Mouse (Mus musculus) small intestine, adult 2 months (tissue): ENCODE results near the gene Vma21.

Experiments used
- CTCF ChIP-seq: fragments of 200-500 bp; IDR thresholded peaks from 2 replicates; pipeline ENCODE4 v1.5.1; 2012; ENCODE audit warnings: low read depth, mild to moderate bottlenecking, control low read depth, inconsistent platforms, low read length, moderate library complexity, mixed read lengths; ENCODE audit not compliant: insufficient replicate concordance, insufficient read length; ENCODE audit errors: extremely low read depth
- POLR2A ChIP-seq: fragments of 200-500 bp; IDR thresholded peaks from 2 replicates; pipeline ENCODE4 v1.6.1; 2012; ENCODE audit warnings: low read depth, mild to moderate bottlenecking, control low read depth, inconsistent platforms, low read length, moderate library complexity

DNA sequence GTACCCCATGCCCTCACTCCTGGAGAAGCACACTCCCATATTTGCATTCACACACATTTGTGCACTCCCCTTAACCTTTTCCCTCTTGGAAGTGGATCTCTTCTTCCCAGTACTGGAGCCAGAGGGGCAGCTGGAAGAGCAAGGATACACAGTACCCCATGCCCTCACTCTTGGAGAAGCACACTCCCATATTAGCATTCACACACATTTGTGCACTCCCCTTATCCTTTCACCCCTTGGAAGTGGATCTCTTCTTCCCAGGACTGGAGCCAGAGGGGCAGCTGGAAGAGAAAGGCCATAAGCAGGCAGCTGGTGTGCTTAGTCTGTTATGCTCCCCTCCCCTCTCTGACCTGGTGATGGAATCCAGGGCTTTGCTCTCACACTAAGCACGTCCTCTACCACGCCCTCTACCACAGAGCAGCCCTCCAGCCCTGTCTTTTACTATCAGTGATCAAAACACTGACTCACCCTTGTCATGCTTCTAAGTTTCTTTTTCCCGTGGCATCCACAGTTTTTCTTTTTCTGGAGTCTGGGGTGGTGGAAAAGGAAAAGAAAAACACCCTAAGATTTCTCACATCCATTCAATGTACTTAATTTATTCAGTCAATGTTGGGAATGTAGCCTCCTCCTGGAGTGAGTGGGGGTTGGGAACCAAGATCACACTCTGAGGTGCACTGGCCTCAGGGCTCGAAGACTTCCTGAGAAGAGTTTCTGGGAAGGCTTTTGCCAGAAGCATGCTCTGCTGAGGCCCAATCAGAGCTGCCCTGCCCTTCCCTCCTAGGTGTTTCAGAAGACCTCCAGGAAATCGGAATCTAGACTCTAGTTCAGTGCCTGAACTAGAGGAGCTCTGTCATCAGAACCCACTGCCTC, 3.5 kb upstream of the Vma21 start:
- no peak for TF ChIP-seq POLR2A
- TF ChIP-seq CTCF: no peak
